In genomic region chr4:41313722-41314121, GRCm38 (mm10) we compare ENCODE assay signal across 8 mouse cellular contexts. TPM values are rescaled to one million over a fixed set of nuclear protein-coding genes. Genes with fewer than 3 reads are reported as not detected.
DNase-seq lines count a peak whose midpoint lies in the region; ATAC-seq and TF ChIP-seq lines count a peak whose summit lies in the region.

No protein-coding gene starts in this region.

- peak overlapping the region; percentile 97 for H3K9ac ChIP-seq in intestine, postnatal 0 days (ENCODE audit: low read depth, low read length)
- peak overlapping the region; percentile 97 for H3K9ac ChIP-seq in midbrain, postnatal 0 days (replicated peaks; ENCODE audit: low read length, poor library complexity, severe bottlenecking)

- DNase-seq in gastrocnemius, adult 2 months, result no peak
- no peak for DNase-seq in gastrocnemius, postnatal 14 days
- peak; percentile 9 to 11 for DNase-seq in thymus, postnatal 36 days
- no peak for DNase-seq in thymus, postnatal 0 days (ENCODE audit: low spot score)
- DNase-seq in midbrain, postnatal 0 days (ENCODE audit: low spot score), result no peak
- no peak for DNase-seq in layer of hippocampus, adult 9-10 months (ENCODE audit: low spot score)
- DNase-seq in retina, postnatal 1 day, result no peak

- H3K4me3 ChIP-seq in gastrocnemius, adult 2 months, result peak overlapping the region; percentile 100
- H3K4me3 ChIP-seq in intestine, postnatal 0 days (ENCODE audit: low read depth, low read length), result peak overlapping the region; percentile 98
- peak overlapping the region; percentile 98 for H3K4me3 ChIP-seq in midbrain, postnatal 0 days (ENCODE audit: low read depth, low read length)

- H3K27me3 ChIP-seq in intestine, postnatal 0 days (replicated peaks; ENCODE audit: control insufficient read depth, insufficient read depth, low read length), result no peaks in the 10 kb centered on the region
- no peaks in the 10 kb centered on the region for H3K27me3 ChIP-seq in midbrain, postnatal 0 days (ENCODE audit: insufficient read depth, low read length)

- no peak for TF ChIP-seq CTCF in gastrocnemius, adult 2 months (IDR thresholded peaks at IDR 0.05)
- TF ChIP-seq CTCF in intestine, postnatal 0 days (IDR thresholded peaks at IDR 0.05; ENCODE audit: low read depth), result 0 out of 2 replicates have a peak, but pooled peaks have one; percentile 4
- TF ChIP-seq CTCF in midbrain, postnatal 0 days (IDR thresholded peaks at IDR 0.05), result no peak

- WGBS in intestine, postnatal 0 days, result 8% methylated on average over 14 of the region's 14 CpGs
- 16% methylated on average over 14 of the region's 14 CpGs for WGBS in midbrain, postnatal 0 days

- H3K27ac ChIP-seq in gastrocnemius, adult 2 months, result peak overlapping the region; percentile 100
- H3K27ac ChIP-seq in intestine, postnatal 0 days (ENCODE audit: low read depth, low read length), result peak overlapping the region; percentile 100
- H3K27ac ChIP-seq in midbrain, postnatal 0 days (ENCODE audit: low read depth, low read length), result peak overlapping the region; percentile 96

- H3K9me3 ChIP-seq in intestine, postnatal 0 days (ENCODE audit: control insufficient read depth), result no peaks in the 10 kb centered on the region
- no peaks in the 10 kb centered on the region for H3K9me3 ChIP-seq in midbrain, postnatal 0 days (ENCODE audit: low read length)

- ATAC-seq in intestine, postnatal 0 days, result no peak
- ATAC-seq in midbrain, postnatal 0 days (ENCODE audit: low FRiP score), result peak; percentile 6; the same call in 1 of the 2 replicates

- H3K4me2 ChIP-seq in intestine, postnatal 0 days (replicated peaks; ENCODE audit: low read depth), result peak overlapping the region; percentile 71
- peak overlapping the region; percentile 79 for H3K4me2 ChIP-seq in midbrain, postnatal 0 days (ENCODE audit: low read depth, low read length, poor library complexity, severe bottlenecking)

- H3K36me3 ChIP-seq in intestine, postnatal 0 days (ENCODE audit: control insufficient read depth, insufficient read depth), result peaks cover 20% of the 10 kb centered on the region
- H3K36me3 ChIP-seq in midbrain, postnatal 0 days (ENCODE audit: insufficient read depth, low read length), result peaks cover 18% of the 10 kb centered on the region; the same call in 1 of the 2 replicates

- no peaks in the 10 kb centered on the region for H3K4me1 ChIP-seq in intestine, postnatal 0 days (replicated peaks; ENCODE audit: control insufficient read depth, insufficient read depth, low read length)
- H3K4me1 ChIP-seq in midbrain, postnatal 0 days (ENCODE audit: insufficient read depth, low read length), result peaks cover 8% of the 10 kb centered on the region; the same call in 1 of the 2 replicates

- intact Hi-C loops in gastrocnemius, adult 2 months (cut with DNase I), result loop anchor here (2.0 to 5.0 kb wide), 2 partner anchors 35 to 74 kb away; partner anchors contain the start of gene Ubap1
- intact Hi-C loops in gastrocnemius, postnatal 14 days (cut with DNase I; ENCODE audit: low total_unique reads), result loop anchor here (10.0 kb wide), 1 partner anchor 71 kb away; no protein-coding TSS in a partner anchor

RNA-seq across cellular contexts. Expression of gene Dcaf12, which starts 1.0 kb away (rescaled TPM):
- 10 to 100 TPM; 27.3 to 28.9 TPM for total RNA-seq in gastrocnemius, adult 2 months (2021)
- 10 to 100 TPM; 26.7 to 27.8 TPM for total RNA-seq in gastrocnemius, postnatal 14 days (2021)
- 53.3 and 54.4 TPM in 2 replicates for polyA plus RNA-seq in thymus, postnatal 0 days (2015; fragmentation: Nextera tagmentation; extraction: Ambion mirVana)
- 27.0 and 29.1 TPM in 2 replicates for polyA plus RNA-seq in intestine, postnatal 0 days (2015; fragmentation: Nextera tagmentation; extraction: Ambion mirVana)
- 61.2 and 65.8 TPM in 2 replicates for total RNA-seq in midbrain, postnatal 0 days (2014; rRNA removed)
- polyA plus RNA-seq in midbrain, postnatal 0 days (2015; fragmentation: Nextera tagmentation; extraction: Ambion mirVana), result 52.6 and 53.2 TPM in 2 replicates

RNA-seq across cellular contexts. Expression of gene Ubap1, which starts 35.1 kb away (rescaled TPM):
- 10 to 100 TPM; 35.7 to 39.2 TPM for total RNA-seq in gastrocnemius, adult 2 months (2021)
- 10 to 100 TPM; 40.0 to 49.2 TPM for total RNA-seq in gastrocnemius, postnatal 14 days (2021)
- 37.2 and 43.2 TPM in 2 replicates for polyA plus RNA-seq in thymus, postnatal 0 days (2015; fragmentation: Nextera tagmentation; extraction: Ambion mirVana)
- polyA plus RNA-seq in intestine, postnatal 0 days (2015; fragmentation: Nextera tagmentation; extraction: Ambion mirVana), result 36.3 and 44.7 TPM in 2 replicates
- 35.0 and 42.1 TPM in 2 replicates for total RNA-seq in midbrain, postnatal 0 days (2014; rRNA removed)
- 55.1 and 58.8 TPM in 2 replicates for polyA plus RNA-seq in midbrain, postnatal 0 days (2015; fragmentation: Nextera tagmentation; extraction: Ambion mirVana)

RNA-seq across cellular contexts. Expression of gene Ubap2, which starts 38.8 kb away (rescaled TPM):
- 10 to 100 TPM; 96.3 to 96.7 TPM for total RNA-seq in gastrocnemius, adult 2 months (2021)
- total RNA-seq in gastrocnemius, postnatal 14 days (2021), result 10 to 100 TPM; 98.2 to 99.2 TPM
- 32.1 and 37.7 TPM in 2 replicates for polyA plus RNA-seq in thymus, postnatal 0 days (2015; fragmentation: Nextera tagmentation; extraction: Ambion mirVana)
- polyA plus RNA-seq in intestine, postnatal 0 days (2015; fragmentation: Nextera tagmentation; extraction: Ambion mirVana), result 15.3 and 17.7 TPM in 2 replicates
- 19.1 and 36.1 TPM in 2 replicates for total RNA-seq in midbrain, postnatal 0 days (2014; rRNA removed)
- 36.2 and 38.5 TPM in 2 replicates for polyA plus RNA-seq in midbrain, postnatal 0 days (2015; fragmentation: Nextera tagmentation; extraction: Ambion mirVana)

Comparison
In these comparisons a context has a peak if more than half of its experiments do, and no peak if none do; other contexts are left out.
1. DNase-seq: peak in thymus, postnatal 36 days (2 of 2); none in gastrocnemius, adult 2 months (single experiment), gastrocnemius, postnatal 14 days (single experiment), thymus, postnatal 0 days (single experiment), midbrain, postnatal 0 days (single experiment), layer of hippocampus, adult 9-10 months (single experiment) and retina, postnatal 1 day (single experiment).
2. Peak in every context shown above with its lines, with median percentiles within 50 percentile points of each other: H3K27ac ChIP-seq and H3K4me3 ChIP-seq.